Mouse (Mus musculus) midbrain, embryonic 10.5 days (tissue): ENCODE measurements around the gene Tatdn3. TPM values are rescaled to one million over a fixed set of nuclear protein-coding genes. Genes with fewer than 3 reads are reported as not detected.

Source experiments
- DNase-seq: peaks from one replicate; pipeline ENCODE4 v3.0.0-alpha.2; 2017; ENCODE audit warnings: low spot score
- H3K27ac ChIP-seq: fragments of 300-500 bp; sonication (generic); replicated peaks from 2 replicates; pipeline ENCODE4 v1.5.1; 2016; ENCODE audit warnings: mild to moderate bottlenecking
- H3K27me3 ChIP-seq: fragments of 300-500 bp; sonication (generic); 2 replicates; pipeline ENCODE4 v1.6.1; 2016; ENCODE audit warnings: low read depth, mild to moderate bottlenecking; ENCODE audit not compliant: poor library complexity, severe bottlenecking
- H3K36me3 ChIP-seq: fragments of 300-500 bp; sonication (generic); 2 replicates; pipeline ENCODE4 v1.6.1; 2016; ENCODE audit warnings: mild to moderate bottlenecking, moderate library complexity
- H3K4me1 ChIP-seq: fragments of 300-500 bp; sonication (generic); 2 replicates; pipeline ENCODE4 v1.6.1; 2016
- H3K4me3 ChIP-seq: fragments of 300-500 bp; sonication (generic); 2 replicates; pipeline ENCODE4 v1.5.1; 2016; ENCODE audit warnings: mild to moderate bottlenecking, moderate library complexity
- H3K9me3 ChIP-seq: fragments of 300-500 bp; sonication (generic); replicated peaks from 2 replicates; pipeline ENCODE4 v1.6.1; 2016; ENCODE audit warnings: mild to moderate bottlenecking
- WGBS: fragments of 180-500 bp; shearing (Covaris S2); methylation state at CpG from one replicate; pipeline ENCODE4 v1.1.7; 2016; 5-methylcytosine and 5-hydroxymethylcytosine counted together
- polyA plus RNA-seq: library from polyadenylated mRNA; unstranded; fragments of >200 nt; fragmentation: Nextera tagmentation; extraction: Ambion mirVana; gene quantifications from 2 replicates; pipeline ENCODE4 v1.2.1, GENCODE M21; 2016

Gene Tatdn3
- polyA plus RNA-seq, 1 experiment from 2014 or later = 10.4 TPM

DNA sequence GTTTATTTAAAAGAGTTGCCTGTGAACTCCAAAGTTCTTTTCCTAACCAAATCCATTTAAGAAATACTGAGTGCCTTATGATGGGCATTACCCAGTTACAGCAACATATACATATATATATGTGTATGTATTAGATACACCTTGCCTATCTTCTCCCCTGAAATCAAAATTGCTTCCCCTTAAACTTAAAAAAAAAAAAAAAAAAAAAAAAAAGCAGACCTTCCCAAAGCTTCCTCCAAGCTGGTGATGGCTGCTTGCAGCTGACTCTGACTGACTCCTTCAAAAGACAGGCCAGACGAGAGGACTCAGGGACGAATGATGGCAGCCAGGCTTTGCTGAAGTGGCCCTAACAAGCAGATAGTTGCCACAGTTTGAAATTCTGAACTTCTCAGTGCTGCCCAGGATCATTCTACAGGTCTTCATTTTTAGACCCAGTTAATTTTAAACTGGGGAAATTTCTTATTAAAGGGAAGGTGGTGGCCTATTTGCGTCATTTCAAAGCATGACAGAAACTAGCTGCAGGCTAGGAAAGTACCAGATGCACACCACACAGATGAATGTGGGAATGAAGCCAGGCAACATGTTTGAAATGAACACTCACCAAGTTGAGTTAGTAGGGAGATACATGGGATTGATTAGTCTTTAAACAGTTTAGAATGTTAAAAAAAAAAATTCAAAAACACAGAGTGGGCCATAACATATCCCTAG lies 42.4 kb downstream of the Tatdn3 start:
- no peak for DNase-seq
- no peak overlapping the region for H3K4me3 ChIP-seq
- peaks cover 29% of the 10 kb centered on the region for H3K36me3 ChIP-seq
- no peaks in the 10 kb centered on the region for H3K9me3 ChIP-seq
- H3K27ac ChIP-seq = no peak overlapping the region
- 90% methylated on average over 3 of the region's 3 CpGs for WGBS
- peaks cover 12% of the 10 kb centered on the region for H3K4me1 ChIP-seq
- H3K27me3 ChIP-seq = no peaks in the 10 kb centered on the region

DNA sequence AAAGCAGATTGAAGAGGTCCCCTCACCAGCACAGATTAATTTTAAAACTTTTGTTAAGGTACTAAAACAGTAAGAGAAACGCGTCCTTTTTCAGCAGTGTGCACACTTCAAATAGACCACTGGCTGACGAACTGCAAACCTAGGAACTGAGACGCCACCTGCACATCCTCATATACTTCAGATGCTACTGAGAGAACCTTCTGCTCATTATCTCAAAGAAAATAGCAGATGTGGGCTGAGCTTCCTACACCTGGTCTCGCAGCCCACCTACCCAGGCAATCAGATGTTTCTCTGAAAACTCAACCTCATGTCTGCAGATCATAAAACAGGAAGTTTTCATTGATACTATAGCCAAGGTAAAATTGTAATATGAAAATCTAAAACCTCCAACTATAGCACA lies 42.9 kb downstream of the Tatdn3 start:
- Histone ChIP-seq H3K4me3 (no peak overlapping the region), H3K9me3 (no peaks in the 10 kb centered on the region), H3K27ac (no peak overlapping the region), H3K27me3 (no peaks in the 10 kb centered on the region), H3K36me3 (peaks cover 34% of the 10 kb centered on the region), H3K4me1 (peaks cover 7% of the 10 kb centered on the region)
- no peak for DNase-seq
- 95% methylated on average over 5 of the region's 5 CpGs for WGBS

DNA sequence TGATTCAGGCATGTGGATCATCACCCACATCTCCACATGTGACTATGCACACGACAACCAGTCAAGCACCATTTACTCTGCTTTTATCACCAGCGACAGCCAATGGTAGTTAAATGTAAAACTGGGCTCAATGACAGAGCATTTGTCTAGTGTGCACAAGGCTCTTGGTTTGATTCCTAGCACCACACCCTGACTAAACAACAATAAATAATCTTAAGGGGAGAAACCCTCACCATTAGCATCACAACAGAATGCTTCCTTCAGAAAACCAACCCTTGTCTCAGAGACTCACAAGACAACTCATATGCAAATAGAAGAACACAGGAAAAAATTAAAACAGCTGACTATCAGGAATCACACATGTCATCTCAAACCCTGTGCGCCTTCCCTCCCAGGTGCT lies 48.5 kb downstream of the Tatdn3 start:
- H3K9me3 ChIP-seq = no peaks in the 10 kb centered on the region
- no peak overlapping the region for H3K4me3 ChIP-seq
- no peaks in the 10 kb centered on the region for H3K4me1 ChIP-seq
- peaks cover 65% of the 10 kb centered on the region for H3K36me3 ChIP-seq
- no peaks in the 10 kb centered on the region for H3K27me3 ChIP-seq
- H3K27ac ChIP-seq = no peak overlapping the region
- 95% methylated on average over 3 of the region's 3 CpGs for WGBS
- DNase-seq = no peak

DNA sequence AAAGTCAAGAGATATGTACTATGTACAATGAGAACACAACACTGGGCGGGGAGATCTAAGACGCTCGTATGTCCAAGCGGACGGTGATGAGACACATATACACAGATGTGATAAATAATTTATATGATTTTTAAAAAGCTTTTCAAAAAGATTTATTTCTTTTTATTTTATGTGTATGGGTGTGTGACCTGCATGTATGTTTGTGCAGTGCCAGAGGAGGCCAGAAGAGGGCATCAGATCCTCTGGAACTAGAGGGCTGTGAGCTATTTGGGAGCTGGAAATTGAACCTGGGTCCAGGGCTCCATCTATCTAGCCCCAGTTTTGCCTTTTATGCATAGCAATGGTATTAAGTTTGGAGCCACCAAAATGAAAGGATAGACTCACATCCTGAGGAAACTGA lies 54.0 kb downstream of the Tatdn3 start:
- Histone ChIP-seq H3K36me3 (peaks cover 81% of the 10 kb centered on the region), H3K4me3 (no peak overlapping the region), H3K9me3 (no peaks in the 10 kb centered on the region), H3K4me1 (no peaks in the 10 kb centered on the region), H3K27me3 (no peaks in the 10 kb centered on the region), H3K27ac (no peak overlapping the region)
- DNase-seq = no peak
- WGBS = 96% methylated on average over 5 of the region's 5 CpGs

DNA sequence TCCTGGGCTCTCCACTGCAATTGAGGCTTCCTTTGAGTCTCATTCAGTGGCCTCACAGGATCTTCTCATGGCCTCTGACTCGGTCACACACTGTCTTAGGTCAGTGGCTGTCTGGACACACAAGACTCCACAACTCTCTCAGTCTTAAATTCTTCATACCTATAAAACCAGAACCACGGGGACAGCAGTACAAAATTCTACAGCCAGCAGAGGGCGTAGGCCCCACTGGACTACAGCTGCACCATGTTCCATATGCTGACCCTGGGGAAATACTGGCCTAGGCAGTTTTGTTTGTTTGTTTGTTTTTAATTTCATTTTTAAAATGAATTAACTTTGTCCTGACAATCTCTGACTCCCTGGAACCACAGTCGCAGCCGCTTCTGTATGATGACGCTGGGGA lies 60.5 kb downstream of the Tatdn3 start:
- Histone ChIP-seq H3K27me3 (no peaks in the 10 kb centered on the region), H3K4me1 (no peaks in the 10 kb centered on the region), H3K36me3 (peaks cover 19% of the 10 kb centered on the region), H3K27ac (no peak overlapping the region), H3K4me3 (no peak overlapping the region), H3K9me3 (0 out of 2 replicates have a peak, but pooled peaks cover 6% of the 10 kb centered on the region)
- DNase-seq = no peak
- 66% methylated on average over 6 of the region's 6 CpGs for WGBS

- Histone ChIP-seq H3K36me3 (peaks cover 14% of the 10 kb centered on the region), H3K4me3 (no peak overlapping the region), H3K27ac (no peak overlapping the region), H3K9me3 (0 out of 2 replicates have a peak, but pooled peaks cover 6% of the 10 kb centered on the region), H3K4me1 (no peaks in the 10 kb centered on the region), H3K27me3 (no peaks in the 10 kb centered on the region)
- WGBS = 86% methylated on average over 3 of the region's 3 CpGs
- DNase-seq = no peak
Observed at GRCm38 (mm10) chr1:191000686-191001085, 62.0 kb downstream of the Tatdn3 start.

DNA sequence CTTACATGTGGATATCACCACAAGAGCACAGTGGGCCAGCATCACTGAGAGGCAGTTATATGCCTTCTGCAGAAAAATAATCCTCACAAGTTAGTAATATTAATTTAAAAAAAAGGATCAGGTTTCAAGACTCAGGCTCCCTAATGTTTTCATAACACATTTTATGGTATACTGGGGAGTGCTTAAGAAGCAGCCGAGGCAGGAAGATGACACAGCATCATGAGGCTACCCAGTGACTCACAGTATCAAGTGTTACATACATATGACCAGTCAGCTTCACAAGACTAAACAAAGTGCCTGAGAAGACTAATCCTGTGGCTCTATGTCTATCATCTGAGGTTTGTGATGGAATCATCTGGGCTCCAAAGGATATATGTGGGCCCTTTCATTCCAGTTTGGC lies 64.7 kb downstream of the Tatdn3 start:
- H3K27me3 ChIP-seq = no peaks in the 10 kb centered on the region
- WGBS = 79% methylated on average over 1 of the region's 1 CpGs
- H3K4me1 ChIP-seq = no peaks in the 10 kb centered on the region
- no peak for DNase-seq
- no peak overlapping the region for H3K27ac ChIP-seq
- H3K9me3 ChIP-seq = 0 out of 2 replicates have a peak, but pooled peaks cover 6% of the 10 kb centered on the region
- H3K4me3 ChIP-seq = no peak overlapping the region
- no peaks in the 10 kb centered on the region for H3K36me3 ChIP-seq

DNA sequence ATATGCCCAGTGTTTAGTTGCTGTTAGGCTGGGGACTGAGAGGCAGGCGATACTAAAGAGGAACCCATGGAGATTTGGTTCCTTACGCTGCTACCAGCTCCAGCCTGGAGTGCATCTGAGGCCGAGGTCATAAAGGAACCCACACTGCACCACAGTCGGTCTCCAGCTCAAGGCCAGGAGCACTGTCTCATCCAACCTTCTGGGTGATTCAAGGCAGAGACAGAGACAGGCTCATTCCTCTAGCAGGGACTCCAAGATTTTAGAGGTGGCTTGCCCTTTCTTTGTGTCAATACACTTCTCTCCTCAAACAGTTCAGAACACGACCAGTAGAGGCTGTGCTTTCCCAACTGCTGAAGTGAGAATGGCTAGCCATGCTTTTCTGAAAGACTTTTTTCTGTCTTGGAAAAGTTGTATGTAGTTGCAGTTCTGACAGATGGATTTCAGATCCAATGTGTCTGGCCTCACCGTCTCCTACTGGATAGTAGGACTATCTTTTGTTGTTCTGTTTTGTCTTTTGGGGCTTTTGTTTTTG lies 66.3 kb downstream of the Tatdn3 start:
- no peaks in the 10 kb centered on the region for H3K4me1 ChIP-seq
- H3K27me3 ChIP-seq = no peaks in the 10 kb centered on the region
- no peaks in the 10 kb centered on the region for H3K36me3 ChIP-seq
- 74% methylated on average over 6 of the region's 6 CpGs for WGBS
- H3K27ac ChIP-seq = no peak overlapping the region
- DNase-seq = no peak
- 0 out of 2 replicates have a peak, but pooled peaks cover 6% of the 10 kb centered on the region for H3K9me3 ChIP-seq
- H3K4me3 ChIP-seq = no peak overlapping the region

Other genes with a start within 250 kb of the Tatdn3 start
- 16.2 and 20.4 TPM in 2 replicates for gene Rps6kc1, start 151.2 kb downstream of the Tatdn3 start, polyA plus RNA-seq
- gene Angel2, start 137.8 kb downstream of the Tatdn3 start, polyA plus RNA-seq = 55.4 and 63.0 TPM in 2 replicates
- gene Vash2, start 83.6 kb downstream of the Tatdn3 start, polyA plus RNA-seq = 33.1 and 44.4 TPM in 2 replicates
- 8.3 and 8.6 TPM in 2 replicates for gene Flvcr1, start 36.8 kb downstream of the Tatdn3 start, polyA plus RNA-seq
- gene Spata45, start 26.3 kb downstream of the Tatdn3 start, polyA plus RNA-seq = not detected in 2 replicates
- gene Nsl1, start 80 bp upstream of the Tatdn3 start, polyA plus RNA-seq = 34.9 and 35.9 TPM in 2 replicates
- 3.7 and 4.1 TPM in 2 replicates for gene Batf3, start 34.9 kb upstream of the Tatdn3 start, polyA plus RNA-seq
- not detected in 2 replicates for gene Fam71a, start 101.9 kb upstream of the Tatdn3 start, polyA plus RNA-seq
- 5.3 and 5.5 TPM in 2 replicates for gene Atf3, start 155.1 kb upstream of the Tatdn3 start, polyA plus RNA-seq